Mouse (Mus musculus): ENCODE results near the gene Ifitm1. TPM values are rescaled to one million over a fixed set of nuclear protein-coding genes. Genes with fewer than 3 reads are reported as not detected.
A peak's percentile ranks its signal among the peaks of the same experiment; 100 is the strongest.
"Not testable (repeated sequence)": the region's sequence is repeated elsewhere in the genome, so short reads cannot be mapped to it uniquely, and the experiment has no call there.

Gene Ifitm1
- polyA plus RNA-seq, 1 experiment from 2014 or later, result 163 TPM

DNA sequence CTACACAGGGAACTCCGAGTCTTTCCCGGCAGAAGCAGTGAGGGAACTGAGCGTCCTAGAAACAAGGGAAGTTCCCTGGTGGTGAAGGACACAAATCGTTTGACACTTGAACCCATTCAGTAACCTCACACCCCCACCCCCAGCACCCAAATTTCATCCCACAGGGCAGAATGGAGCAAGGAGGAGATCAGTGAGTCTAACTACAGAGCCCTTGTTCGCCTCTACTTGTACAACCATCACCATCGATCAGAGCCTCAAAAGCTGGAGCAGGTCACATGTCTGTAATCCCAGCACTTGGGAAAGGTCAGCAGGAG lies 10.5 kb upstream of the Ifitm1 start:
- TF ChIP-seq CTCF (IDR thresholded peaks at IDR 0.05; ENCODE audit: low read depth), result no peak
- H3K27ac ChIP-seq, result peak overlapping the region; percentile 92
- H3K4me3 ChIP-seq (replicated peaks; ENCODE audit: low read depth, low read length), result no peak overlapping the region
- H3K9me3 ChIP-seq (replicated peaks; ENCODE audit: low read length), result no peaks in the 10 kb centered on the region
- peaks cover 20% of the 10 kb centered on the region; the same call in 1 of the 2 replicates for H3K4me1 ChIP-seq (replicated peaks; ENCODE audit: insufficient read depth, low read length)
- DNase-seq (ENCODE audit: low spot score), result no peak
- peak overlapping the region; percentile 64; the same call in 1 of the 2 replicates for H3K4me2 ChIP-seq (ENCODE audit: low read length)
- no peaks in the 10 kb centered on the region for H3K27me3 ChIP-seq (ENCODE audit: insufficient read depth, low read length)
- 41% methylated on average over 6 of the region's 6 CpGs for WGBS
- no peak overlapping the region for H3K9ac ChIP-seq (ENCODE audit: low read depth, low read length)
- H3K36me3 ChIP-seq (ENCODE audit: insufficient read depth, low read length), result no peaks in the 10 kb centered on the region
- ATAC-seq (replicated peaks; ENCODE audit: low FRiP score, low read depth), result no peak

DNA sequence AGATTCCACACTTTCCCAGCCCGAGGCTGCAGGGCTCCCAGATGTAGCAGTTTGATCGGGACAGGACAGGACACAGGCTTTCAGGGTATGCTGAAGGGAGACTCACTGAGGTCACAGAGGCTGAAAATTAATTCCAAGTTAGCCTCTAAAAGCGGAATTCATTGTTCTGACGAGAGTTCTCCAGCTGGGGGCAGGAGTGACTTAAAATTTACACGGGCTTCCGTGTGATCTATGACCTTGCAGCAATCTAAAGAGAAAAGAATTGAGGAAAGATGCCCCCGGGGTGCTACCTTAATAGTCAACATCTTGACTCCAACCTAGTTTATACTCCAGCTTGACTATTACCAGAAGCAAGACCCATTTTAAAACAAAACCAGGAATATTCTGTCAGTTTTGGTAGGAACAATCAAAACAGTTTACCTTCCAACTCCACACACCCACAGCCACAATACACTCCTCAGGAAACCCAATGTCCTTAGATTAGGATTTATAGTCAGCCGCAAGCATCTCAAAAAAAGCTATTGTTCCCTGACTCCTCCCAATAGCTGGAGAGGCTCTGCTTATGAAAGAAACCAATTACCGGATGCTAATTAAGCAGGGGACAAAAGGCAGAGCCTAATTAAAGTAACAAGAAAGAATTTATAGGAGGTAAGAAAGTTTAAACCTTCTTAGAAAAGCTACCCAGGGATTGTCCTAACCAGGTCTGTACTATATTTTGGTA lies 7.7 kb upstream of the Ifitm1 start:
- Histone ChIP-seq H3K36me3 (ENCODE audit: insufficient read depth, low read length) (no peaks in the 10 kb centered on the region), H3K4me1 (replicated peaks; ENCODE audit: insufficient read depth, low read length) (0 out of 2 replicates have a peak, but pooled peaks cover 10% of the 10 kb centered on the region), H3K9me3 (replicated peaks; ENCODE audit: low read length) (no peaks in the 10 kb centered on the region), H3K27me3 (ENCODE audit: insufficient read depth, low read length) (no peaks in the 10 kb centered on the region), H3K4me3 (replicated peaks; ENCODE audit: low read depth, low read length) (no peak overlapping the region), H3K9ac (ENCODE audit: low read depth, low read length) (no peak overlapping the region), H3K27ac (no peak overlapping the region), H3K4me2 (ENCODE audit: low read length) (no peak overlapping the region)
- TF ChIP-seq CTCF (IDR thresholded peaks at IDR 0.05; ENCODE audit: low read depth), result peak; percentile 70
- peak; percentile 78 for DNase-seq (ENCODE audit: low spot score)
- no peak for ATAC-seq (replicated peaks; ENCODE audit: low FRiP score, low read depth)
- WGBS, result 7% methylated on average over 9 of the region's 9 CpGs

DNA sequence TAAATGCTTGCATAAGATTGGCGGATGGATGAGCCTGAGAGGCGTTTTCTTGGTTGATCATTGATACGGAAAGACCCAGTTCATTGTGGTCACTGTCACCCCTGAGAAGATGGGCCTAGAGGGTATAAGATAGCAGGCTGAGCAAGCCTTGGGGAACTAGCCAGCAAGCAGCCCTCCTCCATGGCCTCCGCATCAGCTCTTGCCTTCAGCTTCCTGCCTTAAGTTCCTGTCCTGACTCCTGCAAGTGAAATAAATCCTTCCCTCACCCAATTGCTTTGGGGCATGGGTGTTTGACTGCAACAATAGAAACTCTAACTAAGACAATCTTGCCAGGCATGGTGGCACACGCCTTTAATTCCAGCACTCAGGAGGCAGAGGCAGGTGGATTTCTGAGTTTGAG lies 7.0 kb upstream of the Ifitm1 start:
- no peak for TF ChIP-seq CTCF (IDR thresholded peaks at IDR 0.05; ENCODE audit: low read depth)
- H3K9ac ChIP-seq (ENCODE audit: low read depth, low read length), result no peak overlapping the region
- H3K4me2 ChIP-seq (ENCODE audit: low read length), result no peak overlapping the region
- DNase-seq (ENCODE audit: low spot score) (no peak), ATAC-seq (replicated peaks; ENCODE audit: low FRiP score, low read depth) (no peak)
- H3K9me3 ChIP-seq (replicated peaks; ENCODE audit: low read length), result no peaks in the 10 kb centered on the region
- no peaks in the 10 kb centered on the region for H3K27me3 ChIP-seq (ENCODE audit: insufficient read depth, low read length)
- H3K27ac ChIP-seq, result no peak overlapping the region
- H3K36me3 ChIP-seq (ENCODE audit: insufficient read depth, low read length), result no peaks in the 10 kb centered on the region
- WGBS, result 84% methylated on average over 5 of the region's 5 CpGs
- H3K4me3 ChIP-seq (replicated peaks; ENCODE audit: low read depth, low read length), result no peak overlapping the region
- 0 out of 2 replicates have a peak, but pooled peaks cover 7% of the 10 kb centered on the region for H3K4me1 ChIP-seq (replicated peaks; ENCODE audit: insufficient read depth, low read length)

DNA sequence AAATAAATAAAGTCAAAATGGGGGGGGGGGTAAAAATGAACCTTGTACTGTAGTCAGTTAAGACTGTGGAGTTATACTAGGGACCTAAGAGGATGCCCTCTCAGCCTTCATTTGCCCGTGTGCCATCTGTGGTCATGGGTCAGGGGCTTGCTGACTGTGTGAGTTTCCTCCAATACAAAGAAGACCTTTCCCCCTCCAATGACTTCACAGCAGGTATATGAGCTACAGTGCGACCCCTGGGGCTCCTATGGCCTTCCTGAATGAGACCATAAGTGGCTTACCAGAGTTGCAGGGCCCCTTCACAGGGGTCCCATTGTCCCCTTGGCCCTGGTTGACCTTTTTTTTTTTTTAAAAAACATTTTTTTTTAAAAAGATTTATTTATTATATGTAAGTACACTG lies 5.6 kb upstream of the Ifitm1 start:
- H3K27me3 ChIP-seq (ENCODE audit: insufficient read depth, low read length), result no peaks in the 10 kb centered on the region
- TF ChIP-seq CTCF (IDR thresholded peaks at IDR 0.05; ENCODE audit: low read depth), result no peak
- 0 out of 2 replicates have a peak, but pooled peaks cover 3% of the 10 kb centered on the region for H3K4me1 ChIP-seq (replicated peaks; ENCODE audit: insufficient read depth, low read length)
- H3K4me3 ChIP-seq (replicated peaks; ENCODE audit: low read depth, low read length), result no peak overlapping the region
- no peak overlapping the region for H3K9ac ChIP-seq (ENCODE audit: low read depth, low read length)
- 83% methylated on average over 2 of the region's 2 CpGs for WGBS
- ATAC-seq (replicated peaks; ENCODE audit: low FRiP score, low read depth) (no peak), DNase-seq (ENCODE audit: low spot score) (no peak)
- H3K27ac ChIP-seq, result no peak overlapping the region
- no peaks in the 10 kb centered on the region for H3K9me3 ChIP-seq (replicated peaks; ENCODE audit: low read length)
- H3K36me3 ChIP-seq (ENCODE audit: insufficient read depth, low read length), result no peaks in the 10 kb centered on the region
- H3K4me2 ChIP-seq (ENCODE audit: low read length), result no peak overlapping the region

DNA sequence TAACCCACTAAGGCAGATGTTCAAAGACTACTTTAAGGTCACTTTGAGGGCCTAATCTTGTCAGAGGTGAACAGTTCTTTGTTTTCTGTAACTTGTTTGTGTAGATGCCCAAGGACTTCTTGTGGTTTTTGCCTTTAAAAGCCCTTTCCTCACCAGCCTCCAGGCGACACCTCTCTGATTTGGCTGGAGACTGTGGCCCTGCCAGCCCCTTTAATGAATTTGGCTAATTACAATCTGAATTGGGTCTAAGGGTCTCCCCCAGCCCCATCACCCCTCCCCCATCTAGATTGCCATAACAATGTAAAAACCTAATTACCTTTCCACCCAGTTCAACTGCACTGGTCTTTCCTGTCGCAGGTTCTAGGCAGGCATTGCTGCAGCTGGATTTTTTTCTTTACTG lies 4.3 kb upstream of the Ifitm1 start:
- DNase-seq (ENCODE audit: low spot score) (no peak), ATAC-seq (replicated peaks; ENCODE audit: low FRiP score, low read depth) (no peak)
- WGBS, result 73% methylated on average over 2 of the region's 2 CpGs
- Histone ChIP-seq H3K9ac (ENCODE audit: low read depth, low read length) (no peak overlapping the region), H3K4me3 (replicated peaks; ENCODE audit: low read depth, low read length) (no peak overlapping the region), H3K4me2 (ENCODE audit: low read length) (no peak overlapping the region), H3K9me3 (replicated peaks; ENCODE audit: low read length) (no peaks in the 10 kb centered on the region), H3K4me1 (replicated peaks; ENCODE audit: insufficient read depth, low read length) (0 out of 2 replicates have a peak, but pooled peaks cover under 1% of the 10 kb centered on the region), H3K27ac (no peak overlapping the region), H3K27me3 (ENCODE audit: insufficient read depth, low read length) (no peaks in the 10 kb centered on the region), H3K36me3 (ENCODE audit: insufficient read depth, low read length) (no peaks in the 10 kb centered on the region)
- no peak for TF ChIP-seq CTCF (IDR thresholded peaks at IDR 0.05; ENCODE audit: low read depth)

DNA sequence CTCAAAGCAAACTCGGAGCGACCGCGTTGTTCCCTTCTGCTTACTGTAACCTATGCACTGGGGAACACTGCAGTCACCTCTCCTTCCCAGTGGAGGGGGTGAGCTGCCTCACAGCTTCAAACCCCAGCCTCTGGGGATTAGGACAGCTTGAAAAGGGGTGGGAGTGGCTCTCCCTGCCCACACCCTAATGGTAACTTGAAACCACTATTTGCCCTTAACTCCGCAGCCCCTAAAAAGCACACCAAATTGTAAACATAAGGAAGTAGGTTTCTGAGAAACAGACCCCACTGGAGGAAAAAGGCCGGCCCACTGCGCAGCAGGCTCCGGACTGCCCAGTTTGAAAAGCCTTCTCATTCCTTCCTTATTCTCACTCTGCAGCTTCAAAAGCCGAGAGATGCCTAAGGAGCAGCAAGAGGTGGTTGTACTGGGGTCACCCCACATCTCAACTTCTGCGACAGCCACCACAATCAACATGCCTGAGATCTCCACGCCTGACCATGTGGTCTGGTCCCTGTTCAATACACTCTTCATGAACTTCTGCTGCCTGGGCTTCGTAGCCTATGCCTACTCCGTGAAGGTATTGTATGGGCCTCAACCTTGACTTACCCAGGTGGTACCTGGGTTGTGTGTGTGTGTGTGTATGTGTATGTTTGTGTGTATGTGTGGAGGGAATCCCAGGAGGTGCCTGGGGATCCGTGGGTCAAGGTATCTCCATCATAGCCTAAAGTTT lies 1.0 kb downstream of the Ifitm1 start:
- H3K4me2 ChIP-seq (ENCODE audit: low read length), result peak overlapping the region; percentile 42
- H3K9me3 ChIP-seq (replicated peaks; ENCODE audit: low read length), result no peaks in the 10 kb centered on the region
- no peak overlapping the region for H3K4me3 ChIP-seq (replicated peaks; ENCODE audit: low read depth, low read length)
- DNase-seq (ENCODE audit: low spot score) (peak; percentile 88), ATAC-seq (replicated peaks; ENCODE audit: low FRiP score, low read depth) (peak; percentile 57; the same call in 1 of the 2 replicates)
- H3K9ac ChIP-seq (ENCODE audit: low read depth, low read length), result 0 out of 2 replicates have a peak overlapping the region, but pooled peaks have one; percentile 42
- H3K27ac ChIP-seq, result peak overlapping the region; percentile 50
- TF ChIP-seq CTCF (IDR thresholded peaks at IDR 0.05; ENCODE audit: low read depth), result no peak; the same call in 1 of the 2 replicates
- H3K36me3 ChIP-seq (ENCODE audit: insufficient read depth, low read length), result no peaks in the 10 kb centered on the region
- H3K4me1 ChIP-seq (replicated peaks; ENCODE audit: insufficient read depth, low read length), result peaks cover 10% of the 10 kb centered on the region; the same call in 1 of the 2 replicates
- H3K27me3 ChIP-seq (ENCODE audit: insufficient read depth, low read length), result no peaks in the 10 kb centered on the region
- WGBS, result 13% methylated on average over 14 of the region's 14 CpGs

DNA sequence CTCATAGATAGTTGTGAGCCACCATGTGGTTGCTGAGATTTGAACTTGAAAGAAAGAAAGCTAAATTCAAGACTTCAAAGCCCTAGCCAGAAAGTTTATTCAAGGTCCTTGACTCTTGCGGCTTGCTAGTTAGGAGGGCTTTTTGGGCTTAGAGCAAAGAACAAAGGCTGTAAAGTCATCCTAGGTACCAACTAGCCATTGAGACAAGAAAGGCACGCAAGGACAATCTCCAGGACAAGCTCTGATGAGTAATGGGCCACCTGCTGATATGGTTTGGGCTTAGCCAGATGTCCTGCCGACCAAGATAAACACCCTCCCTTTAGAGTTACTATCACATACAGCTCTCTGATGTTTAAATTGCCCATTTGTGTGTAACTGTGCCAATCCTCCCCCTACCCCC lies 1.7 kb downstream of the Ifitm1 start:
- Histone ChIP-seq H3K4me2 (ENCODE audit: low read length) (peak overlapping the region; percentile 42), H3K27ac (peak overlapping the region; percentile 50; the same call in 1 of the 2 replicates), H3K4me1 (replicated peaks; ENCODE audit: insufficient read depth, low read length) (peaks cover 14% of the 10 kb centered on the region)
- not testable (repeated sequence) for DNase-seq (ENCODE audit: low spot score); H3K9me3 ChIP-seq (replicated peaks; ENCODE audit: low read length); H3K9ac ChIP-seq (ENCODE audit: low read depth, low read length); H3K36me3 ChIP-seq (ENCODE audit: insufficient read depth, low read length); H3K27me3 ChIP-seq (ENCODE audit: insufficient read depth, low read length); H3K4me3 ChIP-seq (replicated peaks; ENCODE audit: low read depth, low read length); ATAC-seq (replicated peaks; ENCODE audit: low FRiP score, low read depth)
- WGBS, result 27% methylated on average over 3 of the region's 3 CpGs

Measured in kidney, postnatal 0 days (tissue).